8 mouse cellular contexts compared by ENCODE assay signal in genomic region chr1:72439146-72439545, GRCm38 (mm10).
DNase-seq lines count a peak whose midpoint lies in the region; ATAC-seq lines count a peak whose summit lies in the region.
"Had no signal": no experiment of that assay in that cellular context is flagged by ENCODE, and none has a peak within 500 bp of the region (broad histone marks: within the 10 kb centered on the region; RNA-seq: fewer than 3 reads in every experiment).

No protein-coding gene starts in this region.

- no peak overlapping the region for H3K4me3 ChIP-seq in neural tube, embryonic 13.5 days
- H3K4me3 ChIP-seq: erythroblast, embryonic 14.5 days had no signal

- DNase-seq in neural tube, embryonic 10.5 days (ENCODE audit: extremely low spot score, low spot score), result no peak
- DNase-seq in cerebellum, postnatal 25 days, result peak; percentile 78 to 80
- DNase-seq in layer of hippocampus, postnatal 14 days (ENCODE audit: low spot score in 2 of 2), result peak; percentile 42 to 54
- no peak for DNase-seq in embryo, embryonic 10 days (ENCODE audit: low spot score)

- no peaks in the 10 kb centered on the region for H3K36me3 ChIP-seq in neural tube, embryonic 13.5 days

- H3K27me3 ChIP-seq in neural tube, embryonic 13.5 days, result no peaks in the 10 kb centered on the region

- no peak overlapping the region for H3K9ac ChIP-seq in neural tube, embryonic 13.5 days

- ATAC-seq in neural tube, embryonic 13.5 days (ENCODE audit: low read depth), result peak; percentile 47; the same call in 1 of the 2 replicates
- ATAC-seq in inflammation-experienced regulatory T-cells, adult 6 months, result no peak
- no peak for ATAC-seq in erythroblast, adult 5-6 weeks (replicated peaks; ENCODE audit: low FRiP score, poor library complexity, severe bottlenecking)

- H3K4me2 ChIP-seq in neural tube, embryonic 13.5 days, result no peak overlapping the region

- H3K4me1 ChIP-seq in neural tube, embryonic 13.5 days (replicated peaks), result peaks cover 6% of the 10 kb centered on the region; the same call in 1 of the 2 replicates

- WGBS in neural tube, embryonic 13.5 days, result 53% methylated on average over 8 of the region's 8 CpGs

- H3K9me3 ChIP-seq in neural tube, embryonic 13.5 days, result no peaks in the 10 kb centered on the region

- 0 out of 2 replicates have a peak overlapping the region, but pooled peaks have one; percentile 20 for H3K27ac ChIP-seq in neural tube, embryonic 13.5 days (replicated peaks)

Comparison
In these comparisons a context has a peak if more than half of its experiments do, and no peak if none do; other contexts are left out.
1. DNase-seq: peak in cerebellum, postnatal 25 days (2 of 2) and layer of hippocampus, postnatal 14 days (2 of 2); none in neural tube, embryonic 10.5 days (single experiment) and embryo, embryonic 10 days (single experiment).